Mouse (Mus musculus): ENCODE measurements at regions not wholly inside any gene's neighbourhood (a gene's known extent, or its start where the extent isn't known, plus 50 kb on each side); places are given as distances from the start of the nearest gene placed in this dataset.

DNA sequence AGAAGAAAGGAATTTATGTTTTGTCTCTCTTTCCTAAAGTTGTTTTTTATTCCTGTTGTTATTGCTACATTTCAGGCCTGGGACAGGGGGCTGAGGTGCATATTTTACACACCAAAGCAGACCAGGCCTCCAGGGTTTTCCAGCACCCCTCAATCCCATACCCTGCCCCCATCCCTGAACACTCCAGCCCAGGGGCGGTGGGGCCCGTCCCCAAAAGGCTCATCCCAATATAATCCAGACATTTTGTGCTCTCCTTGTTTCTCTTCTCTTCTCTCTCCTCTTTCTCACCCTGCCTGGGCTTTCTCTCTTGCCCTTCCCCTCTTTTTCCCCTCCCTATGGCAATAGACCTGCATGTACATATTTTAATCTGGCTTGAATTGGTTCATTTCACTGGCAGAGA is 164.6 kb upstream of the Arl4c start:
- TF ChIP-seq POLR2A (IDR thresholded peaks at IDR 0.05; ENCODE audit: borderline replicate concordance, low read depth, low read length) (no peak), CTCF (IDR thresholded peaks at IDR 0.05; ENCODE audit: low read depth, low read length) (no peak)

All from bone marrow macrophage, adult 2 months (primary cell).